Mouse (Mus musculus) stomach, postnatal 0 days (tissue): ENCODE data around the gene Erich6. TPM values are rescaled to one million over a fixed set of nuclear protein-coding genes. Genes with fewer than 3 reads are reported as not detected.

Source experiments
- ATAC-seq: fragments of 200-750 bp; cut with Nextera tagmentation; 2 replicates; pipeline ENCODE4 v1.8.0; 2017; ENCODE audit not compliant: low FRiP score, low TSS enrichment
- DNase-seq: peaks from one replicate; pipeline ENCODE4 v3.0.0-alpha.2; 2016; ENCODE audit warnings: low spot score
- H3K27ac ChIP-seq: fragments of 300-500 bp; sonication (generic); replicated peaks from 2 replicates; pipeline ENCODE4 v1.5.1; 2014; ENCODE audit warnings: mild to moderate bottlenecking, control low read depth
- H3K27me3 ChIP-seq: fragments of 300-500 bp; sonication (generic); 2 replicates; pipeline ENCODE4 v1.6.1; 2014; ENCODE audit warnings: low read length; ENCODE audit not compliant: control insufficient read depth, insufficient read depth
- H3K36me3 ChIP-seq: fragments of 300-500 bp; sonication (generic); 2 replicates; pipeline ENCODE4 v1.6.1; 2014; ENCODE audit warnings: low read length, mixed read lengths; ENCODE audit not compliant: control insufficient read depth, insufficient read depth
- H3K4me1 ChIP-seq: fragments of 300-500 bp; sonication (generic); replicated peaks from 2 replicates; pipeline ENCODE4 v1.6.1; 2014; ENCODE audit warnings: antibody characterized with exemption; ENCODE audit not compliant: control insufficient read depth, insufficient read depth
- H3K4me2 ChIP-seq: fragments of 300-500 bp; sonication (generic); replicated peaks from 2 replicates; pipeline ENCODE4 v1.6.1; 2014; ENCODE audit warnings: low read depth, mild to moderate bottlenecking, control low read depth, moderate library complexity
- H3K4me3 ChIP-seq: fragments of 300-500 bp; sonication (generic); 2 replicates; pipeline ENCODE4 v1.5.1; 2014; ENCODE audit warnings: low read depth, low read length, control low read depth
- H3K9ac ChIP-seq: fragments of 300-500 bp; sonication (generic); 2 replicates; pipeline ENCODE4 v1.6.1; 2014; ENCODE audit warnings: mild to moderate bottlenecking, low read length, control low read depth, mixed read lengths
- H3K9me3 ChIP-seq: fragments of 300-500 bp; sonication (generic); 2 replicates; pipeline ENCODE4 v1.6.1; 2016; ENCODE audit warnings: low read length; ENCODE audit not compliant: control insufficient read depth
- CTCF ChIP-seq: IDR thresholded peaks from 2 replicates; pipeline ENCODE4 v1.5.1; 2016; ENCODE audit warnings: antibody characterized with exemption, low read depth, mild to moderate bottlenecking, moderate library complexity
- EP300 ChIP-seq: optimal IDR thresholded peaks from 2 replicates; pipeline ENCODE3; 2016; ENCODE audit warnings: antibody characterized with exemption
- WGBS: fragments of 180-500 bp; shearing (Covaris S2); extraction: QIAGEN DNeasy Blood & Tissue Kit; methylation state at CpG from one replicate; pipeline ENCODE4 v1.1.7; 2014; 5-methylcytosine and 5-hydroxymethylcytosine counted together
- polyA plus RNA-seq: library from polyadenylated mRNA; unstranded; fragments of >200 nt; fragmentation: Nextera tagmentation; extraction: Ambion mirVana; gene quantifications from 2 replicates; pipeline ENCODE4 v1.2.1, GENCODE M21; 2015

Erich6 gene
- polyA plus RNA-seq, 1 experiment from 2014 or later: 0.04 TPM

GRCm38 (mm10) chr3:58576137-58577066 lies 60.6 kb downstream of the Erich6 start, which contains the start of gene Selenot:
TSS of gene Selenot (plus strand) at chr3:58576636.
- peak; percentile 92 for ATAC-seq
- Histone ChIP-seq H3K9ac (peak within 1 kb of the TSS; percentile 99), H3K36me3 (peaks cover 5% of the 10 kb centered on the region; the same call in 1 of the 2 replicates), H3K4me3 (peak within 1 kb of the TSS; percentile 98), H3K4me2 (peak within 1 kb of the TSS; percentile 29), H3K27ac (peak within 1 kb of the TSS; percentile 100), H3K9me3 (no peaks in the 10 kb centered on the region), H3K4me1 (no peaks in the 10 kb centered on the region), H3K27me3 (no peaks in the 10 kb centered on the region)
- peak; percentile 95 for DNase-seq
- TF ChIP-seq CTCF (no peak), EP300 (no peak)
- 2% methylated on average over 38 of the region's 59 CpGs for WGBS

DNA sequence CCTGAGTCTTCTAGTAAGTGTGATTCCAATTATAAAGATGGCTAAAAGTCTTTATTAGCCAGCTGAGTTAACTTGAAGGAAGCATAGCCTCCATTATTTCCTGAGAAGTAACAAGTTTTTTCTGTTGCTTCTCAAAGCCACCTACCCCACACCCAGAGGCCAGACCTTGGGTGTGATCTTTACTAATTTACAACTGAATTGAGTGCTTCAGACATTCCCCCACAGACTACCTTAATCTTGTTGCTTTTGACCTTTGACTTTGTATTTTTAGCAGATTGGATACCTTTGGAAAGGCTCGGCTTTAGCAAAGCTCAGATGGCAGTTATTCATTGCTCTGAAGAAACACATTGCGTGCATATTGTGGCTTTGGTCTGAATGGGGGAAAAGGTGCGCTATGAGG lies 66.2 kb downstream of the Erich6 start:
- 79% methylated on average over 3 of the region's 3 CpGs for WGBS
- no peak overlapping the region for H3K4me2 ChIP-seq
- H3K27me3 ChIP-seq: no peaks in the 10 kb centered on the region
- no peak overlapping the region for H3K4me3 ChIP-seq
- H3K27ac ChIP-seq: no peak overlapping the region
- TF ChIP-seq CTCF (no peak), EP300 (no peak)
- DNase-seq (no peak), ATAC-seq (no peak)
- H3K9me3 ChIP-seq: no peaks in the 10 kb centered on the region
- H3K9ac ChIP-seq: no peak overlapping the region
- no peaks in the 10 kb centered on the region for H3K36me3 ChIP-seq
- H3K4me1 ChIP-seq: no peaks in the 10 kb centered on the region

Other genes starting within 250 kb of the Erich6 start
- gene Tsc22d2, start 222.5 kb downstream of the Erich6 start, polyA plus RNA-seq: 13.0 and 16.0 TPM in 2 replicates
- 28.4 and 29.7 TPM in 2 replicates for gene Eif2a, start 111.4 kb downstream of the Erich6 start, polyA plus RNA-seq
- 166 and 175 TPM in 2 replicates for gene Serp1, start 111.3 kb downstream of the Erich6 start, polyA plus RNA-seq
- gene Selenot, start 60.6 kb downstream of the Erich6 start, polyA plus RNA-seq: 13.1 and 13.5 TPM in 2 replicates
- 4.4 and 5.0 TPM in 2 replicates for gene Siah2, start 55.2 kb upstream of the Erich6 start, polyA plus RNA-seq
- gene Mindy4b-ps, start 185.1 kb upstream of the Erich6 start, polyA plus RNA-seq: not detected in 2 replicates
- gene Clrn1, start 248.1 kb upstream of the Erich6 start, polyA plus RNA-seq: not detected in 2 replicates